Mouse (Mus musculus) stomach, embryonic 16.5 days (tissue): ENCODE results near the gene BC052040. TPM values are rescaled to one million over a fixed set of nuclear protein-coding genes. Genes with fewer than 3 reads are reported as not detected.

Source experiments
- ATAC-seq: fragments of 200-750 bp; cut with Nextera tagmentation; 2 replicates; pipeline ENCODE4 v1.8.0; 2017; ENCODE audit warnings: moderate number of reproducible peaks, moderate TSS enrichment; ENCODE audit not compliant: insufficient read depth, low FRiP score
- H3K27ac ChIP-seq: fragments of 300-500 bp; sonication (generic); 2 replicates; pipeline ENCODE4 v1.5.1; 2014; ENCODE audit warnings: low read length
- H3K27me3 ChIP-seq: fragments of 300-500 bp; sonication (generic); 2 replicates; pipeline ENCODE4 v1.6.1; 2014; ENCODE audit warnings: low read length, control low read depth, mixed read lengths; ENCODE audit not compliant: control insufficient read depth, insufficient read depth
- H3K36me3 ChIP-seq: fragments of 300-500 bp; sonication (generic); 2 replicates; pipeline ENCODE4 v1.6.1; 2014; ENCODE audit warnings: low read length; ENCODE audit not compliant: control insufficient read depth, insufficient read depth
- H3K4me1 ChIP-seq: fragments of 300-500 bp; sonication (generic); 2 replicates; pipeline ENCODE4 v1.6.1; 2014; ENCODE audit warnings: low read length, control low read depth, mixed read lengths; ENCODE audit not compliant: control insufficient read depth, insufficient read depth
- H3K4me2 ChIP-seq: fragments of 300-500 bp; sonication (generic); 2 replicates; pipeline ENCODE4 v1.6.1; 2014; ENCODE audit warnings: low read depth, low read length, mixed read lengths
- H3K4me3 ChIP-seq: fragments of 300-500 bp; sonication (generic); replicated peaks from 2 replicates; pipeline ENCODE4 v1.5.1; 2014; ENCODE audit warnings: mild to moderate bottlenecking, low read length
- H3K9ac ChIP-seq: fragments of 300-500 bp; sonication (generic); 2 replicates; pipeline ENCODE4 v1.6.1; 2014; ENCODE audit warnings: low read length
- H3K9me3 ChIP-seq: fragments of 300-500 bp; sonication (generic); replicated peaks from 2 replicates; pipeline ENCODE4 v1.6.1; 2016; ENCODE audit warnings: low read length, control low read depth; ENCODE audit not compliant: control insufficient read depth
- WGBS: fragments of 180-500 bp; shearing (Covaris S2); extraction: QIAGEN DNeasy Blood & Tissue Kit; methylation state at CpG from one replicate; pipeline ENCODE4 v1.1.7; 2014; 5-methylcytosine and 5-hydroxymethylcytosine counted together
- polyA plus RNA-seq: library from polyadenylated mRNA; unstranded; fragments of >200 nt; fragmentation: Nextera tagmentation; extraction: Ambion mirVana; gene quantifications from 2 replicates; pipeline ENCODE4 v1.2.1, GENCODE M21; 2015

The BC052040 gene
- polyA plus RNA-seq, 1 experiment from 2014 or later = 13.3 TPM

DNA sequence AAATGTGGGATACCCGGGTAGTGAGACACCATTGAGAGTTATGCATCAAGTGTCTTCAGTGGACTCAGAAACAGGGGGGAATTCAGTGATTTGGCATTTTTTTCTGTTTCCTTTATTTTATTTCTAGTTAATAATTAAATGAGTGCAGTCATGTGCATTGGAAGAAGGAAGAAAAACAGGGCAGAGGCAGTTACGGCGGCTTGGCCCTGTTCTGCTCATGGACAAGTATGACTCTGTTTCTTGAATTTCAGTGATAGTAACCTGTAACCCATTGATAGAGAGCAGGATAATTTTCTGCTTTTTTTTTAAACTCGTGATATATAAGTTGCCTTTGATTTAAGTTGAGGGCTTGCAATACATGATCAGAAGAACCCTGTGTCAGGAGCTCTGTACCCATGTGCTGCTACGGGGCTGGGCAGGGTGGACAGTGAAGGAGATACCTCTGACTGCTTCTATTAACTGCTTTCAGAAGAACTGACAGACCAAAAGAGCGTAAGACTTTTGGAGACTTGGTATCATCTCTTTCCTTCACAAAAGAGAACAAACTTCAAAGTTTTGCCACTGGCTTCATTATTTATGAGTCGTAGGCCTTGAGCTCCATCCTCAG, 91.6 kb downstream of the BC052040 start:
- no peak overlapping the region for H3K27ac ChIP-seq
- H3K36me3 ChIP-seq = no peaks in the 10 kb centered on the region
- 88% methylated on average over 7 of the region's 7 CpGs for WGBS
- H3K4me3 ChIP-seq = no peak overlapping the region
- H3K9me3 ChIP-seq = no peaks in the 10 kb centered on the region
- H3K27me3 ChIP-seq = no peaks in the 10 kb centered on the region
- no peak overlapping the region for H3K4me2 ChIP-seq
- H3K4me1 ChIP-seq = peaks cover 5% of the 10 kb centered on the region
- no peak overlapping the region for H3K9ac ChIP-seq
- no peak for ATAC-seq

- H3K27ac ChIP-seq = no peak overlapping the region
- 71% methylated on average over 5 of the region's 5 CpGs for WGBS
- no peak overlapping the region for H3K4me3 ChIP-seq
- H3K36me3 ChIP-seq = no peaks in the 10 kb centered on the region
- no peak overlapping the region for H3K9ac ChIP-seq
- no peaks in the 10 kb centered on the region for H3K9me3 ChIP-seq
- H3K27me3 ChIP-seq = no peaks in the 10 kb centered on the region
- ATAC-seq = no peak
- H3K4me1 ChIP-seq = no peaks in the 10 kb centered on the region
- H3K4me2 ChIP-seq = no peak overlapping the region
Observed at GRCm38 (mm10) chr2:115678786-115679185, 97.3 kb downstream of the BC052040 start.

- WGBS = 66% methylated on average over 3 of the region's 3 CpGs
- H3K27me3 ChIP-seq = no peaks in the 10 kb centered on the region
- no peaks in the 10 kb centered on the region for H3K9me3 ChIP-seq
- no peak overlapping the region for H3K9ac ChIP-seq
- H3K4me2 ChIP-seq = no peak overlapping the region
- ATAC-seq = no peak
- no peak overlapping the region for H3K4me3 ChIP-seq
- H3K4me1 ChIP-seq = no peaks in the 10 kb centered on the region
- H3K27ac ChIP-seq = no peak overlapping the region
- no peaks in the 10 kb centered on the region for H3K36me3 ChIP-seq
Observed at GRCm38 (mm10) chr2:115685250-115685649, 103.7 kb downstream of the BC052040 start.

DNA sequence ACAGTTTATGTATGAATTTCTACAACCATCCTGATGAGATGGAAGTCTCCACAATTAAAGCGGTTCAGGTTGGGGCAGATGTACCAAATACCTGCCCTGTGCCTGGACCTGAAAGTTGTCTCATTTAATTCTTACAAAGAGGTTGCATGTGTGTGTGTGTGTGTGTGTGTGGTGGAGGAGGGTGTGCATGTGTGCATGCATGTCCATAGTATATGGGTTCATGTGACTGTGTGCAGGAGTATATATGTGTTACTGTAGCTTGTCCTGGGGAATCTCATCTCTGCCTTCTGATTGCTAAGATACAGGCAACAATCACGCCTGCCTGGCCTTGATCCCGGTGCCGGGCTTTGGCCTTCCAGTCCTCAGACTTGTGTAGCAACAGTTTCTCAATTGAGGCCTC, 106.1 kb downstream of the BC052040 start:
- no peak overlapping the region for H3K4me2 ChIP-seq
- H3K36me3 ChIP-seq = 0 out of 2 replicates have a peak, but pooled peaks cover 4% of the 10 kb centered on the region
- H3K27me3 ChIP-seq = no peaks in the 10 kb centered on the region
- H3K27ac ChIP-seq = no peak overlapping the region
- no peaks in the 10 kb centered on the region for H3K9me3 ChIP-seq
- no peaks in the 10 kb centered on the region for H3K4me1 ChIP-seq
- no peak overlapping the region for H3K4me3 ChIP-seq
- ATAC-seq = no peak
- no peak overlapping the region for H3K9ac ChIP-seq
- WGBS = 92% methylated on average over 4 of the region's 4 CpGs

DNA sequence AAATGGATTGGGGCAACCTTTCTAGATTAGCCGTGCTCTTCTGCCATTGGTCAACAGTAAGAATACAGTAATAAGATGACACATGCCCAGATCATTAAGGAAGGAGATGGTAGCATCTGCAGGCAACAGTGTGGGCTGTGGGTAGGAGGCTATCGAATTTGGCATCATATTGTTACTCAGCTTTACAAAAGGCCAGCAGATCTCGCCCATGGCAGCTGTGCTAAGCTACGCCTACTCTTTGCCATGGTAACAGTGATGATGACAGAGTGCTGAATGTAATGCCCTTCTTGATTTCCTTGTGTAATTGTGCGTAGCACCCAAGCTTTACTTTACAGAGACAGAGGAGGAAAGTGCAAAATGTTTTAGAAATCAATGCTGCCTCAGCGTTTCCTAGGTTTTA, 106.8 kb downstream of the BC052040 start:
- no peaks in the 10 kb centered on the region for H3K27me3 ChIP-seq
- H3K4me2 ChIP-seq = no peak overlapping the region
- H3K9me3 ChIP-seq = no peaks in the 10 kb centered on the region
- WGBS = 90% methylated on average over 6 of the region's 6 CpGs
- no peaks in the 10 kb centered on the region for H3K4me1 ChIP-seq
- H3K27ac ChIP-seq = no peak overlapping the region
- no peak overlapping the region for H3K9ac ChIP-seq
- no peak for ATAC-seq
- no peak overlapping the region for H3K4me3 ChIP-seq
- H3K36me3 ChIP-seq = 0 out of 2 replicates have a peak, but pooled peaks cover 4% of the 10 kb centered on the region

DNA sequence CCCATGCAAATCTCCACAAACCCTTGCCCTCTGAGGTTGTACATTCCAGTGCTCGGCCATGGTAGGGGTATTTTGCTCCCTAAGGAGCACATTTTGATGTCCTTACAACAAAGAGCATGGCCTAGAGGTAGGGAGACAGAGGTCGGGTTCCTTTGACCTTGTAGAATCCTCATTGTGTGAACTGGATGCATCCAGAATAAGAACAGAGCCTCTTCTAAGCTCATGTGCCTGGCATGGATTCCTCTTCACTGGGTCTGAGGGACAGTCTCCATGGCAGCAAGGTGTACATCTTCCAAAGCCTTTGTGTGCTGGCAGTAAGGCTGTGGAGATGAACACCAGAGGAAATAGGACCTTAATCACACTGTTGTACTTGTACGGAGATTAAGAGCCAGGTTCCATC, 112.3 kb downstream of the BC052040 start:
- 75% methylated on average over 3 of the region's 3 CpGs for WGBS
- H3K9ac ChIP-seq = no peak overlapping the region
- H3K4me1 ChIP-seq = no peaks in the 10 kb centered on the region
- H3K27ac ChIP-seq = no peak overlapping the region
- H3K27me3 ChIP-seq = no peaks in the 10 kb centered on the region
- no peak for ATAC-seq
- H3K4me2 ChIP-seq = no peak overlapping the region
- 0 out of 2 replicates have a peak, but pooled peaks cover 4% of the 10 kb centered on the region for H3K36me3 ChIP-seq
- no peak overlapping the region for H3K4me3 ChIP-seq
- H3K9me3 ChIP-seq = no peaks in the 10 kb centered on the region

- Histone ChIP-seq H3K9ac (no peak overlapping the region), H3K9me3 (no peaks in the 10 kb centered on the region), H3K4me3 (no peak overlapping the region), H3K27me3 (no peaks in the 10 kb centered on the region), H3K36me3 (0 out of 2 replicates have a peak, but pooled peaks cover 4% of the 10 kb centered on the region), H3K4me2 (no peak overlapping the region), H3K4me1 (no peaks in the 10 kb centered on the region), H3K27ac (no peak overlapping the region)
- WGBS = 79% methylated on average over 6 of the region's 6 CpGs
- ATAC-seq = no peak
Observed at GRCm38 (mm10) chr2:115694386-115694785, 112.9 kb downstream of the BC052040 start.

DNA sequence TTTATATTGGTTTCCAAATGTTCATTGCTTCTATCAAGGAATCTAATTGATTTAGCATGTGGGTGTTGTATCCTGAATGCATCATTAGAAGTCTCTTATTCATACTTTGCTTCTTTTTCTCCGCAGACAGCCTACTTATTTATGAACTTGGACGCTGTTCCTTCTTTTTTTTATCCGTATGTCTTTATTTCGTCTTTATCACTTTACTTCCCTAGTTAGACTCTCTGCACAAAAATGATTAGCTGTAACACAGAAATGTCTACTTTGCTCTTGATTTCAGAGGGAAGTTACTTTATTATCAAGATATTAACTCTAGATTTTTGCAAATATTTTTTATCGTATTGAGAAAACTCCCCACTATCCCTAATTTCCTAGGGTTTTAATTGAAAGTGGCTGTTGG, 117.5 kb downstream of the BC052040 start:
- no peak for ATAC-seq
- Histone ChIP-seq H3K36me3 (0 out of 2 replicates have a peak, but pooled peaks cover 3% of the 10 kb centered on the region), H3K4me1 (no peaks in the 10 kb centered on the region), H3K9ac (no peak overlapping the region), H3K4me2 (no peak overlapping the region), H3K4me3 (no peak overlapping the region), H3K27ac (no peak overlapping the region), H3K27me3 (no peaks in the 10 kb centered on the region), H3K9me3 (no peaks in the 10 kb centered on the region)
- WGBS = 81% methylated on average over 5 of the region's 5 CpGs

DNA sequence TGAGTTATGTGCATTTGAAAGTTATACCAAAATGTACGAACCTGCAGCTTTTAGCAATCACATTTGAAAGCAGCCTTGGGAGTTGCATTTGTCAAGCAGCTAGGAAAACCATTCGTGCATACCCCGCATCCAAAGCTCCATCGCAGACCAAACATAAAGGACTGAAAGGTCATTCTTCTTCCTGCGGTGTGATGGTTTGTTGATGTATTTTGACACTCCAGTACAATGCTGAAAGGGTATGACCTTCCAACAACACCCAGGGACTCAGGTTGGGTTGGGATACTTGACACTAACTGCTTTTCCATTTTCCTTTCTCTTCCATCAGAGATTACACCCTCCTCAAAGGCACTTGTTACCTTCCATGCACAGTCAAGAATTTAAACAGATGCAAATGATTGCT, 121.1 kb downstream of the BC052040 start:
- Histone ChIP-seq H3K27ac (no peak overlapping the region), H3K9ac (no peak overlapping the region), H3K4me2 (no peak overlapping the region), H3K9me3 (no peaks in the 10 kb centered on the region), H3K27me3 (no peaks in the 10 kb centered on the region), H3K36me3 (0 out of 2 replicates have a peak, but pooled peaks cover 3% of the 10 kb centered on the region), H3K4me1 (no peaks in the 10 kb centered on the region), H3K4me3 (no peak overlapping the region)
- no peak for ATAC-seq
- 51% methylated on average over 5 of the region's 5 CpGs for WGBS
